Mouse (Mus musculus): ENCODE results near the gene Tshz3.

DNA sequence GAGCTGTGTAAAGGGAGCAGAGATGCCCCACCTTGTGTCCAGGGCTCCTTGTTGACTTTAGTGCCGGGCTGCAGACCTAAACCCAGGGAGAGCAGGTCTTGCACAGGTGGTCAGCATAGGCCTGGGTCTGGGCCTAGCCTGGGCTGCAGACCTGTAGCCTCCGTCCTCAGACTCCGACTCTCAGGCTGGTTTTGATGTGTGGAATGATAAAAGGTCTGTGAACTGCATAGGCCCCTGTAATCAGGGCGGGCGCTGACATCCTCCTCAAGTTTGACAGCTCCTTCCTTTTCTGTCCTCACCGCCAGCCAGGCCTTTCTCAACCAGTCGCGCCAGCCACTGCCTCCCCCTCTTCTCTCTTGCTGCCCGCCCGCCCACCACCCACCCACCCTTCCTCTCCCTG is 8.7 kb downstream of the Tshz3 start:
- TF ChIP-seq CTCF (IDR thresholded peaks at IDR 0.05; ENCODE audit: extremely low read depth, insufficient read length, insufficient replicate concordance, low read depth, low read length) (no peak), POLR2A (IDR thresholded peaks at IDR 0.05; ENCODE audit: low read depth, low read length) (no peak)

Data from small intestine, adult 2 months (tissue).